Mouse (Mus musculus) ES-Bruce4 (cell line): ENCODE measurements around the gene Ice1.

ENCODE experiments used
- CTCF ChIP-seq: IDR thresholded peaks from one replicate; pipeline ENCODE4 v1.8.1; 2011; ENCODE audit warnings: low read depth, low read length
- POLR2A ChIP-seq: IDR thresholded peaks from one replicate; pipeline ENCODE4 v1.8.1; 2011; ENCODE audit warnings: low read length; ENCODE audit not compliant: insufficient read depth

GRCm38 (mm10) chr13:70684976-70685609 lies 47.7 kb upstream of the Ice1 start:
- TF ChIP-seq POLR2A (no peak), CTCF (no peak)
